Mouse (Mus musculus) gastrocnemius, postnatal 4 days (tissue): Measurements from ENCODE around the gene Nfkbid. TPM values are rescaled to one million over a fixed set of nuclear protein-coding genes. Genes with fewer than 3 reads are reported as not detected.

ENCODE experiments used
- DNase-seq, 2 experiments: peaks; one replicate each; pipeline ENCODE4 v3.0.0; 2021 to 2022; ENCODE audit warnings: low spot score in 2 of 2, mixed read lengths in 2 of 2
- total RNA-seq, 2 experiments: library from RNA; stranded (reverse); gene quantifications; 2 replicates each; pipeline ENCODE4 v1.2.3; 2021

The Nfkbid gene
- total RNA-seq, 2 experiments from 2014 or later, result 0.56 to 0.67 TPM

DNA sequence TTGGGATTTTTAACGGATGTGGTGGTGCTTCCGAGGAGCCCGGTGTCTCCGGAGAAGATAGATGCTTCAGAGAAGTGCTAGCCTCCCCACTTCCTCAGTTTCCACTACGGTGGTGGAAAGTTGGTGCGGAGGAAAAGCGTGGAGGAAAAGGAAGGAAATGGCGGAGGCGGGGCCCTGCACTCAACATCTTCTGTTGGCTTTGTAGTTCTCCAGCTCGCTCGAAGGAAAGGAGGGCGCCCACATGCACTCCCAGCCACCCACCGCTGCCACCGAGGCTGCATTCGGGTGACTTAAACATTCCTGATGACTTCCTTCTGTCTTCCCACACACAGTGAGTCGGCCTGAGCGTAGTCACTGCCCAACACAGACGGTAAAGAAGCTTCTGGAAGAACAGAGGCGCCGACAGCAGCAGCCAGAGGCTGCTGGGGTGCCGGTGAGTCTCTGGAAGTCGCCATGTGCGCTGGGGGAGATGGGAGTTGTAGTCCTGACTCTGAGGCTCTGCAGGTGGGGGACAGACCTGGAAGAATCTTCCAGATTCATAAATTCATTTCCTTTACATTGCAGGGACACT, 1.6 kb downstream of the Nfkbid start:
- no peak for DNase-seq

DNA sequence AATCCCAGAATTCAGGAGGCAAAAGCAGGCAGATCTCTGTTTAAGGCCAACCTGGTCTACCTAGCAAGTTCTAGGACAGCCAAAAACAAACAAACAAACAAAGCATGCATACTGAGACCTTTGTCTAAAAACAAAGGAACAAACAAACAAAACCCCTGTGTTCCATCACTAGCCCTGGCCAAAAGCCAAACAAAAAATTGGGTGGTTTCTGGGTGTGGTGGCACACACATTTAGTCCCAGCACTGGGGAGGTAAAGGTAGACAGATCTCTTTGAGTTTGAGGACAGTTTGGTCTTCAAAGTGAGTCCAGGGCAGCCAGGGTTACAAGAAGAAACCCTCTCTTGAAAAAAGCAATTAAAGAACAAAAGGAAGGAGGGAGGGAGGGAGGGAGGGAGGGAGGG, 7.8 kb downstream of the Nfkbid start:
- no peak for DNase-seq

DNA sequence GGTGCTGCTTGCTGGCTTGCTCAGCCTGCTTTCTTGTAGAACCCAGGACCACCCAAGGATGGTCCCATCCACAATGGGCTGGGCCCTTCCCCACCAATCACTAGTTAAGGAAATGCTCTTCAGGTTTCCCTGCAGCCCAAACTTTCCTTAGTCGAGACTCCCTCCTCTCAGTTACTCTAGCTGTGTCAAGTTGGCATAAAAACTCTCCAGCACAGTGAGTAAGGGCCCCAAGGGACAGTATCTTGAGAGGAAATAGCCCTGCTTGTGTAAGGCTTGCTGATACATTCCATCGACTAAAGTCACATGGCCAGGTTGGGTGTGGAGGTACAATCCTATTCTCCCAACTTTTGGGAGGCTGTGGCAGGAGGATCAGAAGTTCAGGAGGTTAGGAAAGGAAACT, 8.7 kb downstream of the Nfkbid start:
- DNase-seq, result no peak

DNA sequence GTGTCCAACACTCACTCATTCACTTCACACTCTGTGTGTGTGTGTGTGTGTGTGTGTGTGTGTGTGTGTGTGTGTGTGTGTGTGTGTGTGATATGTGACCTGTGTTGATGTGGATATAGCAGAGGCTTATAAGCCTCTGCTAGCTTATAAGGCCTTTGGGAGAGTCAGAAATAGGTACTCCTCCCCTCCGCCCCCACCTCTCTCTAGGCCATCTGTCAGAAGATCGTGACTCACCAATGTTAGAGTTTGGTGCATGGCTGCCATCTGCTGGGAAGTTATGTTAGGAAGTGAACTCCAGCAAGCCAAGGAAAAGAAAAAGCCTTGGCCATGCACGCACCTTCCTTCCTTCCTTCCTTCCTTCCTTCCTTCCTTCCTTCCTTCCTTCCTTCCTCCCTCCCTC, 10.3 kb downstream of the Nfkbid start:
- peak in 1 of 2 experiments; percentile 59 for DNase-seq

DNA sequence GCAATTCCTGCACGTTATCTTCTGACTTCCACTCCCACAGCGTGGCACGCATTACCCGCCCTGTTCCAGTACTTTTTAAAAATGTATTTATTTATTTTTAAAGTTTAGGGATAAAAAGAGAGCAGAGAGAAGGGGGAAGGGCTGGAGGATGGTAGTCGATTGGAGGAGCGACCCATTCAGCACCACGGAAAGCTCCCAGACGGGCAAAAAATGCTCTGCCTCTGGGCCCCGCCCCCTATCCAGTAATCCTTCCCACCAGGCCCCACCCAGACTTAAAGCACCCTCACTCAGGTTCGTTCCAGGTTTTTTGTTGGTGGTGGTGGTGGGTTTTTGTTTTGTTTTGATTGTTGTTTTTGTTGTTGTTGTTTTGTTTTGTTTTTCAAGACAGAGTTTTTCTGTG, 12.7 kb downstream of the Nfkbid start:
- peak in 1 of 2 experiments; percentile 62 for DNase-seq

DNA sequence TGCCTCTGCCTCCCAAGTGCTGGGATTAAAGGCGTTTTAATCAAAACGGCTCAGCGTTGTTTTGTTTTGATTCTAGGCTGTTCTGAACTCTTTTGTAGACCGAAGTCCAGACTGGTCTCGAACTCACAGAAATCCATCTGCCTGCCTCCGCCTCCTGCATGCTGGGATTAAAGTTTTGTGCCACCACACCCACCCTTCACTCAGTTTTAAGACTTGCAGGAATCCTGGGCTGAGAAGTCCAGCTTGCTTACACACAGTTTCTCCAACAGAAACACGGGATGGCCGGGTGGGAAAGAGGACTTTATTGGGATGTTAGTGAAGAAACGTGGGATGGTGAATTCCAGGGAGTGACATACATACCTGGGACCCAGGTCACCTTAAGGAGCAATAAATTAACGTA, 13.2 kb downstream of the Nfkbid start:
- no peak for DNase-seq

DNA sequence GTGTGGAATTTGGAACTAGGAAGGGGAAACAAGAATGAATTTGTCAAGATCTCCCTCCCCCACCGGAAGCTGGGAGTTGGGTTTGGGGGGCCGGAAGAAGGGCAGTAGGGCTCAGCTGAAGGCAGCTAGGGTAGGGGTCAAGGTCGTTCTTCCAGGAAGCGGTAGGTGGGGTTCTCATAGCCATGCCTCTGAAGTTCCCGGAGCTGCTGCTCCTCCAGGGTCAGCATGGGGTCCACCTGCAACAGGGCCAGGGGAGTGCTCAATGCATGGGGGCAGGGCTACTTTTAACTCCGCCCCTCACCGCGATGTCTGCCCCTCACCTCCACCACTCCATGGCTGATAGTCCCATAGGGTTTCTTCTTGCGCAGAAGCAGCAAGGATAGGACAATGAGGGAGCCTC, 13.6 kb downstream of the Nfkbid start:
- no peak for DNase-seq

DNA sequence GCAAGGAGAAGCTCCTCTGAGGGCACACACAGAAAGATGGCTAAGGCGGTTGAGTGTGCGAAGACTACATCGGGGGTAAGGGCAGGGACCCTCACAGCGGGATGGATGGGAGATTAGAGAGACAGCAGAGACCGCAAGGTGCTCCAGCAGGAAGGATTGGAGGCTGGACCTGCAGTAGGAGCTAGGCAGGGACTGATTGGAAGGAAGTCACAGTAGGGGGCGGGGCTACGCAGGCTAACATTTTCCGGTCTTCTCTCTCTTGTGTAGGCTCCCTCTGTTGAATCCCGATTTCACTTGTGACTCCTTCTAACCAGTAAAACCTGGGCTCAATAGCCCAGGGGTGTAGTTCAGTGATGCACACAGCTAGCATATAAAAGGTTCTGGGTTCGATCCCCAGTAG, 15.3 kb downstream of the Nfkbid start:
- DNase-seq, result no peak

DNA sequence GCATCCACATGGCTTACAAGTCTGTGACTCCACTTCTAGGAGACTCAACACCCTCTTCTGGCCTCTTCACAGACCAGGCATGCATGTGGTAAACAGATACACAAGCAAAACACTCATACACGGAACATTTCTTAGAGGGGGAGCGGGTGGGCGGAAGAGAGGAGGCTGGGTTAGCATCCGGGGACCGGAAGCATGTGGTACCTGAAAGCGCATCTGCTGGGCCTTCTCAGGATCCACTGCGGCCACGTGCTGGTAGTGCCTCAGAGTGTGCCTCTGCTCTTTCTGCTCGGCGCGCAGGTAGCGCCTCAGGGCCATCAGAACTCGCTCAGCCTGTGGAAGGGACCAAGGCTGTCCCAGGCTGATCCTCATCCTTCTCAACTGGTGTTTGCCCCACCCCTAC, 18.2 kb downstream of the Nfkbid start:
- DNase-seq, result no peak

DNA sequence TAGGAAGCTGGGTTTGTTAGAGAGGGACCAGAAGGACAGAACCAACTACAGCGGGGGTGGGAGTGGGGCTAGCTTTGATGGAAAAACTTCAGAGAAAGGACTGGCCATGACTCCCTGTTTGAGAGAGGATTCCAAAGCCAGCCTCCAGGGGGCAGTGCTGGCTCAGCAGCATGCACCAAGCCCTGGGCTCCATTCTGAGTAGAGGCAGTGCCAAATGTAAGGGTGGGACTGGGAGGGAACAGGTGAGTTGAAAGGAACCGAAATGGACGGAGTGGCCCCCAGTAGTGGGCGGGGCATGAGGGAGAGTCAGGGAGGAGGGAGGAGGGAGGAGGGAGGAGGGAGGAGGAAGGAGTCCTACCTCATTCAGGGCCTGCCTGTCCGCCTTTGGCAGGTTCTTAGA, 19.2 kb downstream of the Nfkbid start:
- no peak for DNase-seq

DNA sequence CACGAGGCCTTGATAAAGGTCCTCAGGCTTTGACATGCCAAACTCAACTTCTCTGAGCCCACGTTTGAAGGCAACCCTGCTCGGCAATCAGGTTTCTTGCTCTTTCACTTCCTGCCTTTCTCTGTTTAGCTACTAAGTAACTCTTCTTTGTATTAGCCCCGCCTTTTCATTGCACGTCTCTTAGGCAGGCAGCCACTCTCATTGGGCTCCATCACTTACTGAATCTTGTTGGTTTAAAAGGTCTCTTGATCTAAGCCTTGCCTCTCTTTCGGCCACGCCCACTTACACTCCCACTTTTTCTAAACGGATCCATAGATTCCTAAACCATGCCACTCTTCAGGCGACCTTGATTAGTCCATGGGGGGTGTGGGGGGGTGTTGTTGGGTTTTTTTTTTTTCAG, 22.2 kb downstream of the Nfkbid start:
- no peak for DNase-seq

DNA sequence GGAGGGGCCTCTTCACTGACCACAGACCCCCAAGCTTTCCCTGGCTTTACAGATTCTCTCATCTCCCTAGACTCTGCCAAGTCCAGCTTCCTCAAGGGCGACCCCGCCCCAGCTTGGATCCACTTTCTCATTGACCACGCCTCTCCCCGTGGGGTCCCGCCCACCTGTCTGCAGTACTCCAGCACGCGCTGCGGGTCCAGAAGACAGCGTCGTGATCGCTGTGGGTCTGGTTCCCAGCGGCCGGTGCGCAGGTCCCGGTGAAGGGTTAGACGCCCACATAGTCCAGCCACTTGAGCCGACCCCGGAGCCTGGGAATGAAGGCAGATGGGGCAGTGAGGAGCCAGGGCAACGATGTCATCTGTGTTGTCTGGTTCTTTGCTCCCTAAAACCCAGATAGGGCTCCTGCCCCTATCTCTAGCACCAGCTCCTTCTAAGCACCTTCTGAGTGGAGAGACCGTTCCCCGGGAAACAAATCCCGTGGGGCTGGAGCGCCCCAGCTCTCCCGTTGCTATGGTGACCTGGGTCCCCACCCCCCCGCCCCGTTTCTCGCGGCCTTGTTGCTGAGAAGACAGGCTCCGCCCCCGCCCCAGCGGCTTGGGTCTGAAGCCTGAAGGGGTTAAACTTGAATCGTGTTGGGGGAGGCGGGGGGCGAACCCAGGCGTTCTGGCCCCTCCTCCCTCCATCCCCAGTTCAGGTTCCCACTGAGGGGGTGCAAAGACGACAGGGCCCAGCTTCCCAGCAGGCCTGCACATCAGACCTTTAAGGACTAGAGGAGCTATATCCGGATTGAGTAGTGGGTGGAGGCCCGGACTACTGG, 22.8 kb downstream of the Nfkbid start:
- no peak for DNase-seq

DNA sequence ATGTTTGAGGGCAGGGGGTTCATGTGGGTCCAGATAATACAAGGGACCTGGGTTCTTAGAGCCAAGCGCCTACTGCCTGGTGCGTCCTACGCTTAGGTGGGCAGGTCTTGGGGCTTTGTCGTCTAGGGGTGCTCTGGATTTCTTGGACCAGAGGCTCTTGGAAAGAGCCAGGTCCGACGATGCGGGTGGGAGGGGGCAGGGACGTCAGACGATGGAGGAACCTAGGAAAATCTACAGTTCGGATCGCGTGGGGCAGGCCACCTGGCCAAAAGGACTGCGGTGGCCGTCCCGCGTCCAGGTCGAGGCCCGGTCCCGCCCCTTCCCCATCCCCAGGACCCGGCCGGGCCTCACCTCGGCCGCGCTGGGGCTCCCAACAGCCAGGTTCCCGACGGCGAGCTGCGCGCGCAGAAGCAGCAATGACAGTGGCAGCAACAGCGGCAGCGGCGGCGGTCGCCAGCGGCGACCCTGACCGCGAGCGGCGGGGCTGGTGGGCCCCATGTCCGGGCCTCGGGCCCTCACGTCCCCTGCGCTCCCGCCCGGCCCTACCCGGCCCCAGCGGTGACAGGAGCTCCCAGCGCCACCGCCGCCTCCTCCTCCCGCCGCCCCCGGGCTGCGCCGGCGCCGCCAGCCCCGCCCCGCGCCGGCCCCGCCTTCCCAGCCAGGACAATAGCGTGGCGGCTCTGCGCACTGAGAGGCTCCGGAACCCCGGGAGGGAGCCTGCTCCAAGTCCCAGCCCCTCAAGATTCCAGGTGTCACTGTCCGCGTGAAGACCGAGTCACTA, 23.6 kb downstream of the Nfkbid start, which contains the start of gene Aplp1:
Aplp1 (minus strand) TSS at position 565 of the 781 bp plus-strand sequence.
- DNase-seq, result peak in 1 of 2 experiments; percentile 37

DNA sequence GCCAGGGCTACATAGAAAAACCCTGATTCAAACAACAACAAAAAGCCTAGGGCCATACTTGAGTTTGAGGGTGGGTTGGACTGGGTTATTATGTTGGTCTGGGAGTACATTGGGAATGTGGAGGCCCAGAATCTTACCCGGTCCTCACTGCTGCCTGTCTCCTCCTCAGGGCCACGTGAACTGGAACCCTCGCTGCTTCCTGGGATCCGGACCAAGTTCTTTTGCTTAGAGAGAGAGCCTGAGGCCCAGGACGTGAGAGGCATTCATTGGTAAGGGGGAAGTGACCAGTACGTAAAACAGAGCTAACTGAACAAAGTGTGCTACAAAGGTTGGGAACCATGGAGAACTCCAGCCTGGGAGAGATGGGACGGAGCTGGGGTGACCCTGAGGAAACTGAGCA, 28.7 kb downstream of the Nfkbid start:
- no peak for DNase-seq

DNA sequence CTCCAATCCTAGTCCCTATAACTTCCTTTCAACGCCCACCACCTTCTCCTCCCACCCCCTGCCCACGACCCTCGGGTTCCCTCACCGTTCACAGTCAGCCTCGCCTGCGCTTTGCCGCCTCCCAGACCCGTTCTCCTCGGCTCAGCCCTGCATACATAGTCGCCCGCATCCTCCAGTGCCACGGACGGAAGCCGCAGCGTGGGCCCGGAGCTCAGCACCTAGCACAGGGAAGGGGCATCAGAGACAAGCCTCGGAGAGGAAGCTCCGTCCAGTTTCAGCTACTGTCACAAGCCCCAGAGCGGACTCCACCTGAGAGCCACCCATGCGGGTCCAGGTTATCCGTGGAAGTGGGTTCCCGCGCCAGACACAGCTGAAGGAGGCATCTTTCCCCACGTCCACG, 31.8 kb downstream of the Nfkbid start:
- no peak for DNase-seq

DNA sequence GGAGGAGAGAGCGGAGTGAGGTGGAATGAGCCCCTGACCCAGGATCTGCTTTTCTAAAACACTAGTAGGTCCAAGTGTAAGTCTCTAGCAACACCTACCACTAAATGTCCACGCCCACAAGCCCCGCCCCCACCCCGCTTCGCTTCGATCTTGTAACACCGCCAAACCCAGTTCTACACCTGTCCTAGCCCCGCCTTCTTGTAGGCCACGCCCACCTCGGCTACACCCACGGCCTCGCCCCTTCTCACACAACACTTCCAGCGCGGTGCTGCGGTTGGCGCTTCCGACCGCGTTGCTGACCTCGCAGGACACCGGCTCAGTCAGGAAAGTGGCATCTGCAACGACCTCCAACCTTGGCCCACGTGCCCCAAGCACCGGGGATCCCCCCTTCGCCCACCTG, 32.2 kb downstream of the Nfkbid start:
- DNase-seq, result no peak

DNA sequence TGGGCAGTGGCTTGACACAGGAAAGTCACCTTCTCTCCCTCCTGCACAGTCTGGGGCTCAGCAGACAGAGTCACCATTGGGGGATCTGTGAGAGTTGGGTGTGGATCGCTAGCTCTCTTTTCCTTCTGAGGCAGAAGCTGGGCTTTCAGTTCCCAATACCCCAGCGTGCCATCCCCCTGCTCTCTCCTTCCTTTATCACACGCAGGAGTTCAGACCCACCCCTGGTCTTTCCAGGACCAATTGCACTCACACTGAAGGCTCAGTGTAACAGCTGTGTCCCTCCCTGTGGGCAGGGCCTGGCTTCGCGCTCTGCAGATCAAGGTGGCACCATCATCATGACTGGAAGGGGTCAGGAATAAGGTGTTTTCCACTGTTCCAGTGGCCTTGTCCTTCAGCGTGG, 32.7 kb downstream of the Nfkbid start:
- no peak for DNase-seq

DNA sequence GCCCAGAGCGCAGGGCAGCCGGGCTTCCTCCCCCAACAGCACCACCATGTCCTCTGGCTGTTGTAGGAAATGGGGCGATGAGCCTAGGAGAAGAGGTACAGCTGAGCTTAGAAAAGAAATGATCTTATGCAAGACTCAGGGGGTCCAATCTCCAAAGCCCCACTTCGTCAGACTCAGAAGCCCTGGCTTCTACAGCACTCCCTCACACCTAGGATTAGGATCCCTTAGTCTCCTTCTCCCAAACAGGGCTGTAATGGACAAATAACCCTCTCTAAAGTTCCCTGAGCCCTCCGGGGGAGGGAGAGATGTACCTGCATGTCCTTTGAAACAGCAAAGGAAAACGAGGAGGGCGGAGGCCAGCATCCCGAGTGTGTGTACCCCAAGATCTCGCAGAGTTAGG, 35.0 kb downstream of the Nfkbid start:
- no peak for DNase-seq

DNA sequence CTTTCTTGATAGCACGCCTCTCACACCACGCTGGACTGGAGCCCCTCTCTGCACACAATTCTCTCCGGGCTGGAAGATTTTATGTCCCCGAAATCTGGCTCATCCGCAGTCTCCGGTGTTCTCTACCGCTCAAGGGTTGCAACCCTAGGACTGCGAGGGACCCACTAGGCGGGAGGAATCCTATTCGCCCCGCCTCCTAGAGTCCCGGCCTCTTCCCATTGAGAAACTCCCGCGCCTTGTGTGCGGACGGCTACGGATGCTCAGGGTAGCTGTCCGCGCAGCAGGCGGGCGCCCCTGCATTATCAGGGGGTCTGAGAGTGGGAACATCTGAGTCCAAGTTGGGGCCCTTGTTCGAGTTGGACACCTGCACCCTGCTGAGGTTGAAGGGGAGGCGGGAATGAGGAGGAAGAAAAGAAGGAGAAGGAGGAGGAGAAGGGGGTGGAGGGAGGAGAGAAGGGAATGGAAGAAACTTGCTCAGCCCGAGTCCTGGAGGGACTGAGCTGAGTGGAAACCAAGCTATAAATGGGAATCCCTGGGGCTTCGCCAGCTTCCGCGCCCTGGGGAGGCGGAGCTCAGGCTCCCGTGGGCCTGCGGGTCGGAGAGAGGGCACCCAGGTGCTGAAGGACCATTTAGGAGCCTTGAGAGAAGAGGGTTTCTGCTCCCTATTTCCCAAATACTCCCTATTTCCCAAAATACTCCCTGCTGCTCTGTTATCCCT, 35.5 kb downstream of the Nfkbid start:
- DNase-seq, result no peak

DNA sequence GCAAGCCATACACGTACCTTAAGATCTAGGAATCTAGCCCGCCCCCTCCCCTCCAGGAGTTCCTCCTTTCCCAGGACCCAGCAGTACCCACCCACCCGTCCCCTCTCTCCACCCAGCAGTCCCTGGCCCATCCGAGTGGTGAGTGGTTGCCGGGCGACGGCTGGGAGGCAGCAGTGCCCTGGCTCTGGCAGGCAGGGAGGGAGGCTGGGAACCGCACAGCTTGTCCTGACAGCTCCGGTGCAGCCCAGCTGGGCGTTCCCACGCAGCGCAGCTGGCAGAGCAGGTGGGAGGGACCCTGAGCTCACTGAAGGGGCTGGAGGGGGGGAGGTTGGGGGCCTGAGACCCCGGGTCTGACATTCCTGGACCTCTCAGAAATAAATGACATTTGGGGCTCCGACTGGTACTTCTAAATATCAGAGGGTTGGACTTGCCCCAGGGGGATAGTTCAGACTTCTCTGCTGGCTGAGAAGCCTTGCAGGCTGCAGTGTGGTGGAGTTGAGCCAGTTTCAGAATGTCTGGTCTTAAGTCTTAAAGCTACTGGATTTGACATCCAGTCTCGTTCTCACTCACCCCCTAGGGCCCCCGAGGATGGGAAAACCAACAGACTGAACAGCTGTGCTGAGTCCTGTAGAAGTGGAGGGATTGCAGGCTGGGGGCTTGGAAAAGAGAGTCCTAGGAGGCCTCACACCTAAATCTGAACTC, 36.2 kb downstream of the Nfkbid start, which contains the start of the genes Kirrel2 and Nphs1:
Kirrel2 (minus strand) TSS at position 62 of the 702 bp plus-strand sequence.
Nphs1 (plus strand) TSS at position 687 of the 702 bp plus-strand sequence.
- DNase-seq, result no peak

DNA sequence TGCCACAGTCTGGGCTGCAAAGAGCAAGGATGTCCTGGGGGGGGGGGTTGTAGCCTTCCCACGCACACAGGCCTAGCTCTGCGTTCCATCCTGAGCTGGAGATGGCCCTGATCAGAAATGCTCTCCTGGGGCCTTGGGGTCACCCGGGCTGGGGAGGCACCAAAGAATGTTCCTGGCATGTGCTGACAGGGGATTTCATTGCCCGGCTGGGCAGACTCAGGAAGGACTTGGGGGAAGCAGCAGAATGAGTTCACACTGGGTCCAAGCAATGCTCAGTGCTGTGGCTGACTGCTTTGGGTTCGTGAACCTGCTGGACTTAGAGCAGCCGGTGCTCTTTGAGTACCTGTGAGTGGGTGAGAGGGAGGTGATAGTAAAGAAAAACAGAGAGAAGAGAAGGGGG, 38.0 kb downstream of the Nfkbid start:
- DNase-seq, result no peak
